Mouse (Mus musculus): Measurements from ENCODE around the gene Hist2h3b.

- no peak for TF ChIP-seq MYOG (IDR thresholded peaks at IDR 0.05; ENCODE audit: control insufficient read depth, extremely low read depth, insufficient read length)
- TF ChIP-seq CTCF (IDR thresholded peaks at IDR 0.05; ENCODE audit: control insufficient read depth, insufficient read depth, insufficient read length), result no peak
- TF ChIP-seq CEBPB (IDR thresholded peaks at IDR 0.05; ENCODE audit: low read depth), result no peak
- TF ChIP-seq MAX (IDR thresholded peaks at IDR 0.05), result no peak
- TF ChIP-seq USF1 (IDR thresholded peaks at IDR 0.05; ENCODE audit: low read depth), result no peak
- no peak for TF ChIP-seq MYOD1 (IDR thresholded peaks at IDR 0.05; ENCODE audit: control insufficient read depth, insufficient read length, low read depth)
Observed at GRCm38 (mm10) chr3:96266132-96266710, 2.2 kb upstream of the Hist2h3b start.
